Mouse (Mus musculus) heart, postnatal 0 days (tissue): ENCODE results near the gene Sptbn4. TPM values are rescaled to one million over a fixed set of nuclear protein-coding genes. Genes with fewer than 3 reads are reported as not detected.

Experiments used
- ATAC-seq: fragments of 200-750 bp; cut with Nextera tagmentation; 2 replicates; pipeline ENCODE4 v1.8.0; 2017; ENCODE audit warnings: low read depth, moderate number of reproducible peaks, moderate library complexity; ENCODE audit not compliant: insufficient read depth
- DNase-seq: peaks from one replicate; pipeline ENCODE4 v3.0.0-alpha.2; 2016; ENCODE audit warnings: low spot score
- H3K27ac ChIP-seq: fragments of 300-500 bp; sonication (generic); 2 replicates; pipeline ENCODE4 v1.5.1; 2014; ENCODE audit warnings: low read depth, mild to moderate bottlenecking
- H3K27me3 ChIP-seq: fragments of 300-500 bp; sonication (generic); 2 replicates; pipeline ENCODE4 v1.6.1; 2014; ENCODE audit warnings: low read length, mixed read lengths; ENCODE audit not compliant: control insufficient read depth, insufficient read depth
- H3K36me3 ChIP-seq: fragments of 300-500 bp; sonication (generic); replicated peaks from 2 replicates; pipeline ENCODE4 v1.6.1; 2014; ENCODE audit warnings: low read length, mixed read lengths; ENCODE audit not compliant: control insufficient read depth, insufficient read depth
- H3K4me1 ChIP-seq: fragments of 300-500 bp; sonication (generic); 2 replicates; pipeline ENCODE4 v1.6.1; 2014; ENCODE audit warnings: antibody characterized with exemption; ENCODE audit not compliant: control insufficient read depth, insufficient read depth
- H3K4me2 ChIP-seq: fragments of 300-500 bp; sonication (generic); 2 replicates; pipeline ENCODE4 v1.6.1; 2014; ENCODE audit warnings: low read depth, mild to moderate bottlenecking, low read length, moderate library complexity
- H3K4me3 ChIP-seq: fragments of 300-500 bp; sonication (generic); 2 replicates; pipeline ENCODE4 v1.5.1; 2014; ENCODE audit warnings: low read depth, low read length
- H3K9ac ChIP-seq: fragments of 300-500 bp; sonication (generic); replicated peaks from 2 replicates; pipeline ENCODE4 v1.6.1; 2014; ENCODE audit warnings: low read depth, low read length, mixed read lengths
- H3K9me3 ChIP-seq: fragments of 300-500 bp; sonication (generic); replicated peaks from 2 replicates; pipeline ENCODE4 v1.6.1; 2016; ENCODE audit warnings: low read length; ENCODE audit not compliant: control insufficient read depth
- CTCF ChIP-seq: IDR thresholded peaks from 2 replicates; pipeline ENCODE4 v1.5.1; 2016; ENCODE audit warnings: antibody characterized with exemption, control low read depth, low read depth
- EP300 ChIP-seq: IDR thresholded peaks from 2 replicates; pipeline ENCODE4 v1.6.1; 2016; ENCODE audit warnings: antibody characterized with exemption, low read depth
- WGBS: fragments of 180-500 bp; shearing (Covaris S2); extraction: QIAGEN DNeasy Blood & Tissue Kit; methylation state at CpG from one replicate; pipeline ENCODE4 v1.1.7; 2014; 5-methylcytosine and 5-hydroxymethylcytosine counted together
- polyA plus RNA-seq: library from polyadenylated mRNA; unstranded; fragments of >200 nt; fragmentation: Nextera tagmentation; extraction: Ambion mirVana; gene quantifications from 2 replicates; pipeline ENCODE4 v1.2.1, GENCODE M21; 2015
- total RNA-seq: library from RNA; depleted of rRNA; stranded (reverse); fragments of >200 nt; gene quantifications from 2 replicates; pipeline ENCODE4 v1.2.3, GENCODE M21; 2014; ENCODE audit warnings: low replicate concordance

The Sptbn4 gene
- total and polyA plus RNA-seq, 2 experiments from 2014 or later: 0.05 TPM; not detected in 1

DNA sequence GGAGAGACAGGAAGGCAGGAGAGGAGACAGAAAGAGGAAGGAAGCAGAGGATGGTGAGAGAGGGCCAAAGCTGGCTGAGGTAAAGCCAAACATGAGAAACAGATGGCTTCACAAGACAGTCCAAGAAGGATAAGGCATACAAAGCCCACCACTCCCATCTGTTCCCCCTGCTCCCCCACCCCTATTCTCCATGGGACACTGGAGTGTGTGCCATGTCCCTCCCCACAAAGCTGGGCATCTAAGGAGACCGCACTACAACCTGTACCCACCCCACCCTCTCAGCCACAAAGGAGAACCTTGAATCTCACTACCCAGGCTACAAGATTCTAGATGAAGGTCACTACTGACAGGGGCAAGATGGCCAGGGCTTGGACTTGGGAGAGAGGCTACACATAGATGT, 20.1 kb downstream of the Sptbn4 start:
- H3K36me3 ChIP-seq: no peaks in the 10 kb centered on the region
- no peak overlapping the region for H3K9ac ChIP-seq
- TF ChIP-seq EP300: no peak
- no peak for TF ChIP-seq CTCF
- no peaks in the 10 kb centered on the region for H3K4me1 ChIP-seq
- H3K4me3 ChIP-seq: no peak overlapping the region
- ATAC-seq (no peak), DNase-seq (no peak)
- H3K27ac ChIP-seq: no peak overlapping the region
- no peaks in the 10 kb centered on the region for H3K27me3 ChIP-seq
- 81% methylated on average over 1 of the region's 1 CpGs for WGBS
- H3K9me3 ChIP-seq: peaks cover 5% of the 10 kb centered on the region; the same call in 1 of the 2 replicates
- H3K4me2 ChIP-seq: no peak overlapping the region

DNA sequence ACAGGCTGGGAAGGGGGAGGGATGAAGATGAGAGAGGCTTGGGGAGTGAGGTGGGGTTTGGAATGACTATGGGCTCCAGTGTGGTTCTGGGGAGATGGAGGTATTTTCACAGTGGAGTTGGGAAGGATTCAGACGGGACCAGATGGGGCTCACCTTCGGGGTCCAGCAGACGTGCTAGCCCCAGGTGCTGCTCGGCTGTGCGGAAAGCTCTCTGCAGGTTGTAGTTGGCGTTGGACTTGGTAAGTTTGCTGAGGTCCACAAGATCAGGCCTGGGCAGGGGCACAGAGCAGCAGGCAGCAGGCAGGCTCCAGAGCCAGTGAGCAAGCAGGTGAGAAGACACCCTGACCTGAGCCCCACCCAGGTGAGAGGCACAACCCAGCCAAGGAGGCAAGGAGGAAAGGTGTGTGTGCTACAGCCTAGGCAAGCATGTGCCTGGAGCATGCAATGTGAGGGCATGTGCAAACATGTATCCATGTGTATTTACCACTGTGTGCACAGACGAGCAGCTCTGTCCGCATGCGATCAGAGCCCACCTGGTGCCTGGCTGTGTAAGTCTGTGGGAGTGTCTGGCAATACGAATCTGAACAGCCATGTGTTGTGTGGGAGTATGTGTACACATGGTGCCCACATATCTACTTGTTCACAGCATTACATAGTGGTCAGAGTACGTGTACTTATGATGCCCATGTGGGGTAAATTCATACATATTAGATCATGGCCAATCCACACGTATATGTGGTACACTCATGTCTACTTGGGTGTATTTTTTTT, 23.7 kb downstream of the Sptbn4 start:
- DNase-seq (no peak), ATAC-seq (no peak)
- TF ChIP-seq EP300 (no peak), CTCF (no peak)
- H3K4me1 ChIP-seq: no peaks in the 10 kb centered on the region
- H3K4me2 ChIP-seq: no peak overlapping the region
- H3K27ac ChIP-seq: no peak overlapping the region
- no peaks in the 10 kb centered on the region for H3K36me3 ChIP-seq
- no peak overlapping the region for H3K4me3 ChIP-seq
- 70% methylated on average over 12 of the region's 12 CpGs for WGBS
- no peaks in the 10 kb centered on the region for H3K9me3 ChIP-seq
- H3K9ac ChIP-seq: no peak overlapping the region
- H3K27me3 ChIP-seq: no peaks in the 10 kb centered on the region

DNA sequence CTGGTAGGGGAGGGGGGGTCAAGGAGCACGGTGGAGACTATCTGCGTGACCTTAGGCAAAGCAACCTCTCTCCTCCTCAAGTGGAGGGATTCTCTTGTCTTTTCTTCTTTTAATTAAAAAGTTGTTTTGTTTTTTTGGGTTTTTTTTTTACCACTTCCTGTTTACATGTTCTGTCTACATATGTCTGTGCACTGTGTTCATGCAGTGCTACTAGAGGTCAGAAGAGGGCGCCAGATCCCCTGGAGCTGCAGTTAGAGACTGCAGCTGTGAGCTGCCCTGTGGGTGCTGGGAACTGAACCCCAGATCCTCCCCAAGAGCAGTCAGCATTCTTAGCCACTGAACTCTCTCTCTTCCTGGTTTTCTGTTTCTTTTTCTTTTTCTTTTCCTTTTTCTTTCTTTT, 28.4 kb downstream of the Sptbn4 start:
- no peak for DNase-seq
- H3K9me3 ChIP-seq: no peaks in the 10 kb centered on the region

DNA sequence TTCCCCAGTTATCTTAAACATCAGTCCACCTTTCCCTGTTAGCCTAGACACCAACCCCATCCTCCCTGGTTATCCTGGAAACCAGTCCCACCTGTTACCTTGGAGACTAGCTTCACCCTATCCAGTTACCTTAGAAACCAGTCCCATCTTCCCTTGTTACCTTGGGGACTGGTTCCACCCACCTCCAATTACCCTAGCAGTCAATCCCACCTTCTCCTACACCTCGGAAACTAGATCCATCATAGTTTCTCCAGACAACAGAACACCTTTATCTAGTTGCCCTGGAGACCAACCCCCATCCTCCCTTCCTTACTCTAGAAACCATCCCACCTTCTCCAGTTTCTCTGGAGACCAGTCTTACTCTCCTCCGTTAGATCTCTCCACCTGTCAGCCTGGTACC, 30.3 kb downstream of the Sptbn4 start:
- Histone ChIP-seq H3K36me3 (no peaks in the 10 kb centered on the region), H3K4me3 (no peak overlapping the region), H3K27ac (no peak overlapping the region), H3K4me2 (no peak overlapping the region), H3K4me1 (no peaks in the 10 kb centered on the region), H3K27me3 (peaks cover 4% of the 10 kb centered on the region; the same call in 1 of the 2 replicates), H3K9ac (no peak overlapping the region), H3K9me3 (no peaks in the 10 kb centered on the region)
- TF ChIP-seq CTCF: no peak
- no peak for TF ChIP-seq EP300
- WGBS: 53% methylated on average over 2 of the region's 2 CpGs
- DNase-seq (no peak), ATAC-seq (no peak)

More for the DNA sequence above, 28.4 kb downstream of the Sptbn4 start:
- 70% methylated on average over 3 of the region's 3 CpGs for WGBS
- H3K9ac ChIP-seq: no peak overlapping the region
- H3K4me1 ChIP-seq: no peaks in the 10 kb centered on the region
- H3K27me3 ChIP-seq: peaks cover 4% of the 10 kb centered on the region; the same call in 1 of the 2 replicates
- H3K4me2 ChIP-seq: no peak overlapping the region
- H3K4me3 ChIP-seq: no peak overlapping the region
- no peak for ATAC-seq
- no peak overlapping the region for H3K27ac ChIP-seq
- no peak for TF ChIP-seq EP300
- TF ChIP-seq CTCF: no peak
- H3K36me3 ChIP-seq: no peaks in the 10 kb centered on the region

DNA sequence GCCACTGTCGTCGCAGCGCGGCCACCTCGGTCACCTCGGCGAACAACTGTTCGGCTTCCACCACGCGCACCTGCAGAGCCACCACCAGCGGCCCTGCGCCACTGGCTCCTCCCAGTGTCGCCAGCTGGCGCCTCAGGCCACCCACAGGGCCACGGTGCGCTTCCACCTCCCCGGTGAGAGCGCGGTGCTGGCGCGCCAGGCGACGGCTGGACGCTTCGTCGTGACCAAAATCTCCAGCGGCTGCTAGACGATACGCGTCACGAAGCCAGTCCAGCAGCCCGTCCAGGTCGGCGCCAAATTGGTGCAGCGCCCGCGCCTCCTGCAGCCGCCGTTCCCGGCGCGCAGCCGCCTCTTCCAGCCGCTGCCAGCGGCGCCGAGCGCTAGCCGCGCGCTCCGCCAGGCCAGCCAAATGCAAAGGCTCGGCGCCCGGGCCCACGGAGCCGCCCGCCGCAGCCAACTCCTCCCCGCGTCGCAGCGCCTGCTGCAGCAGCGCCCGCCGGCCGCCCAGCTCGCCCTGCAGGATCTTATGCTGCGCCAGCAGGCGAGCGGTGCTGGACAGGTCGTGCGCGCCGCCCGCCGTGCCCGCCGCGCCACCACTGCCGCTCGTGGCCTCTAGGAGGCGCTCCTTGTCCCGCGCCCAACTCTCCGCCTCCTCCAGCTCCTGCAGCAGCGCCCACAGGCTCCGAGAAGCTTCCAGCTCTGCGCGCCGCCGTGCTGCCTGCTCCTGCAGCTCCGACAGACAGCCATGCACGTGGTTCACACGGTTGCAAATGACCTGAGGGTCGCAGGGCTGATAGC, 38.9 kb downstream of the Sptbn4 start:
- ATAC-seq: peak; percentile 82
- Histone ChIP-seq H3K9me3 (0 out of 2 replicates have a peak, but pooled peaks cover 3% of the 10 kb centered on the region), H3K9ac (no peak overlapping the region), H3K36me3 (no peaks in the 10 kb centered on the region), H3K4me2 (peak overlapping the region; percentile 68), H3K4me1 (0 out of 2 replicates have a peak, but pooled peaks cover 4% of the 10 kb centered on the region), H3K4me3 (peak overlapping the region; percentile 46), H3K27me3 (peaks cover 69% of the 10 kb centered on the region), H3K27ac (no peak overlapping the region)
- TF ChIP-seq EP300 (no peak), CTCF (peak; percentile 65)
- peak; percentile 50 for DNase-seq
- WGBS: under 1% methylated on average over 91 of the region's 96 CpGs
